Mouse (Mus musculus): ENCODE measurements around the gene Zfp963. TPM values are rescaled to one million over a fixed set of nuclear protein-coding genes. Genes with fewer than 3 reads are reported as not detected.

Gene Zfp963
- polyA plus RNA-seq (2012; rRNA removed) (9.3 and 10.0 TPM in 2 replicates), polyA plus RNA-seq (2014; fragmentation: Nextera tagmentation; extraction: Ambion mirVana) (8.2 and 8.7 TPM in 2 replicates)

DNA sequence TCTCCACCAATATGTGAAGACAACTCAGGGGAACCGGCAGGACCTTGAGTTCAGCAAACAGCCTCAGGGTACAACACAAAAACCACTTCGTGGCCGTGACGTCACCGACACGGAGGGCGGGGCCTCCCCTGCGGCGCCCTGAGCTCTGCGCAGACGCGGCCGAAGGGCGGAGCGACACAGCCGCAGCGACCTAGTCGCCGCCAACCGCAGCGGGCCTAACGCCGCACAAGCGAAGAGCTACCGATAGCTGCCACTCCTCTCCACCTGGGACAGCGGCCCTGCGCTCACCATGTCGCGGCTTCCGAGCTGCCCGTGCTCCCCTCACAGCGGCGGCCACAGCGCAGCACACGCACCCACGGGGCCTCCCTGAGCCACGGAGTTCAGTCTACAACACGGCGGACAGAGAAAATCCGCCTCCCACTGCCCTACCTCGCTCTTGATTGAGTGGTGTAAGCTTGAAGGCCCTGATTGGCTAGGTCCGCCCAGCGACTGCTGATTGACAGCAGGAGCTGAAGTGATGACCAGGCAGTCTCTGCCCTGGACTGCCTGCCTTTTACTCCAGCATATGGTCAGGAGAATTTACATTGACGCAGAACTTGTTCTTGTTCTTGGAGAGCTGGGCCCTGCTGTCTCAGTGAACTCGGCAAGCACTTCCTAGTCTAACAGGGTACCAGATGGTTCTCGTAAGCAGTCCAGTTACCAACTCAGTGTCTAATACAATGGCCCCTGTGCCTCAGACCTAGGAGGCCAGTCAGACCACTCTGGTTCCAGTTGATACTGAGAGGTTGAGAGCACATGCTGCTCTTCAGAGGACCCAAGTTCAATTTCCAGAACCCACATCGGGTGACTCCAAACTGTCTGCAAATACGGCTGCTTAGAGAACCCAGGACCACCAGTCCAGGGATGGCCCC is at the start of gene Zfp963:
TSS of gene Zfp963 (minus strand) at position 427 of the 911 bp plus-strand sequence.
- peak within 1 kb of the TSS; percentile 74 for H3K4me3 ChIP-seq (replicated peaks; ENCODE audit: low read length)
- TF ChIP-seq POLR2A (IDR thresholded peaks at IDR 0.05; ENCODE audit: borderline replicate concordance, extremely low read depth, insufficient read depth, insufficient read length): peak; percentile 98
- peaks cover 7% of the 10 kb centered on the region for H3K4me1 ChIP-seq (ENCODE audit: control insufficient read depth, insufficient read depth, low read length)
- 4% methylated on average over 45 of the region's 48 CpGs for WGBS
- DNase-seq (ENCODE audit: low spot score) (peak; percentile 95), ATAC-seq (ENCODE audit: low FRiP score, low read depth) (peak; percentile 98)
- H3K27me3 ChIP-seq (ENCODE audit: control insufficient read depth, insufficient read depth, low read length): no peaks in the 10 kb centered on the region
- H3K36me3 ChIP-seq (ENCODE audit: control insufficient read depth, insufficient read depth, low read length): peaks cover 4% of the 10 kb centered on the region
- H3K9me3 ChIP-seq (ENCODE audit: control insufficient read depth, low read length): no peaks in the 10 kb centered on the region
- H3K27ac ChIP-seq (replicated peaks; ENCODE audit: low read depth, low read length): peak within 1 kb of the TSS; percentile 99
- H3K4me2 ChIP-seq (replicated peaks; ENCODE audit: low read depth, low read length, severe bottlenecking): peak within 1 kb of the TSS; percentile 46
- H3K9ac ChIP-seq (ENCODE audit: low read depth, low read length, severe bottlenecking): peak within 1 kb of the TSS; percentile 91

- H3K36me3 ChIP-seq (ENCODE audit: control insufficient read depth, insufficient read depth, low read length): peaks cover 99% of the 10 kb centered on the region
- ATAC-seq (ENCODE audit: low FRiP score, low read depth): no peak
These were observed 49.5 kb upstream of the Zfp963 start for GRCm38 (mm10) chr8:69799261-69799660.

DNA sequence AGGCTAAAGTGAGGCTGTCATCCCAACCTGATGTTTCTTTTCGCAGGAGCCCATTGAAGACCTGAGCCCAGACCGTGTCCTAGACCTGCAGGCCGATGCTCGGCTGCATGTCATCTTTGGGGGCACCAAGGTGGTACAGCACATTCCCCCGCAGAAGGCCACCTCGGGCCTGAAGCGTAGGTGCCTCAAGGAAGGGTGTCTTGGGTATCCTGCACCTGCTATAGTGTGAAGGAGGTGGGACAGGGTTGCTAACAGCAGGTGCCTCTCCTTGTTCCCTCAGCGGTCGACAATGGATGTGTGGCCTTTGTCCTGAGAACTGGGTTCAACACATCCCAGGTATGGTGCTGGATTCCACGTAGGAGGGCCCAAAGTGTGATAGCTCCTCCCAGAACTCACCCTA is 47.9 kb upstream of the Zfp963 start:
- no peak for TF ChIP-seq POLR2A (IDR thresholded peaks at IDR 0.05; ENCODE audit: borderline replicate concordance, extremely low read depth, insufficient read depth, insufficient read length)
- ATAC-seq (ENCODE audit: low FRiP score, low read depth) (no peak), DNase-seq (ENCODE audit: low spot score) (no peak)
- Histone ChIP-seq H3K36me3 (ENCODE audit: control insufficient read depth, insufficient read depth, low read length) (peaks cover 90% of the 10 kb centered on the region), H3K9me3 (ENCODE audit: control insufficient read depth, low read length) (no peaks in the 10 kb centered on the region), H3K4me2 (replicated peaks; ENCODE audit: low read depth, low read length, severe bottlenecking) (no peak overlapping the region), H3K9ac (ENCODE audit: low read depth, low read length, severe bottlenecking) (no peak overlapping the region), H3K27ac (replicated peaks; ENCODE audit: low read depth, low read length) (no peak overlapping the region), H3K4me3 (replicated peaks; ENCODE audit: low read length) (no peak overlapping the region), H3K27me3 (ENCODE audit: control insufficient read depth, insufficient read depth, low read length) (no peaks in the 10 kb centered on the region), H3K4me1 (ENCODE audit: control insufficient read depth, insufficient read depth, low read length) (peaks cover 2% of the 10 kb centered on the region)
- WGBS: 94% methylated on average over 10 of the region's 10 CpGs

More at GRCm38 (mm10) chr8:69799261-69799660, 49.5 kb upstream of the Zfp963 start:
- Histone ChIP-seq H3K4me3 (replicated peaks; ENCODE audit: low read length) (no peak overlapping the region), H3K27ac (replicated peaks; ENCODE audit: low read depth, low read length) (no peak overlapping the region), H3K27me3 (ENCODE audit: control insufficient read depth, insufficient read depth, low read length) (no peaks in the 10 kb centered on the region), H3K9ac (ENCODE audit: low read depth, low read length, severe bottlenecking) (no peak overlapping the region), H3K4me2 (replicated peaks; ENCODE audit: low read depth, low read length, severe bottlenecking) (no peak overlapping the region), H3K9me3 (ENCODE audit: control insufficient read depth, low read length) (no peaks in the 10 kb centered on the region), H3K4me1 (ENCODE audit: control insufficient read depth, insufficient read depth, low read length) (no peaks in the 10 kb centered on the region)
- DNase-seq (ENCODE audit: low spot score): no peak
- WGBS: 91% methylated on average over 8 of the region's 8 CpGs
- no peak for TF ChIP-seq POLR2A (IDR thresholded peaks at IDR 0.05; ENCODE audit: borderline replicate concordance, extremely low read depth, insufficient read depth, insufficient read length)

GRCm38 (mm10) chr8:69796721-69797345 is 47.1 kb upstream of the Zfp963 start:
- H3K36me3 ChIP-seq (ENCODE audit: control insufficient read depth, insufficient read depth, low read length): peaks cover 81% of the 10 kb centered on the region
- ATAC-seq (ENCODE audit: low FRiP score, low read depth) (no peak), DNase-seq (ENCODE audit: low spot score) (no peak)
- H3K9me3 ChIP-seq (ENCODE audit: control insufficient read depth, low read length): no peaks in the 10 kb centered on the region
- H3K4me3 ChIP-seq (replicated peaks; ENCODE audit: low read length): no peak overlapping the region
- no peak overlapping the region for H3K9ac ChIP-seq (ENCODE audit: low read depth, low read length, severe bottlenecking)
- H3K4me2 ChIP-seq (replicated peaks; ENCODE audit: low read depth, low read length, severe bottlenecking): no peak overlapping the region
- WGBS: 96% methylated on average over 16 of the region's 16 CpGs
- no peak overlapping the region for H3K27ac ChIP-seq (replicated peaks; ENCODE audit: low read depth, low read length)
- H3K4me1 ChIP-seq (ENCODE audit: control insufficient read depth, insufficient read depth, low read length): peaks cover 10% of the 10 kb centered on the region
- TF ChIP-seq POLR2A (IDR thresholded peaks at IDR 0.05; ENCODE audit: borderline replicate concordance, extremely low read depth, insufficient read depth, insufficient read length): no peak
- H3K27me3 ChIP-seq (ENCODE audit: control insufficient read depth, insufficient read depth, low read length): no peaks in the 10 kb centered on the region

GRCm38 (mm10) chr8:69794901-69795300 is 45.1 kb upstream of the Zfp963 start:
- no peak for TF ChIP-seq POLR2A (IDR thresholded peaks at IDR 0.05; ENCODE audit: borderline replicate concordance, extremely low read depth, insufficient read depth, insufficient read length)
- DNase-seq (ENCODE audit: low spot score) (no peak), ATAC-seq (ENCODE audit: low FRiP score, low read depth) (no peak)
- Histone ChIP-seq H3K4me1 (ENCODE audit: control insufficient read depth, insufficient read depth, low read length) (peaks cover 16% of the 10 kb centered on the region), H3K27ac (replicated peaks; ENCODE audit: low read depth, low read length) (no peak overlapping the region), H3K36me3 (ENCODE audit: control insufficient read depth, insufficient read depth, low read length) (peaks cover 63% of the 10 kb centered on the region), H3K27me3 (ENCODE audit: control insufficient read depth, insufficient read depth, low read length) (no peaks in the 10 kb centered on the region), H3K9ac (ENCODE audit: low read depth, low read length, severe bottlenecking) (no peak overlapping the region), H3K9me3 (ENCODE audit: control insufficient read depth, low read length) (no peaks in the 10 kb centered on the region), H3K4me3 (replicated peaks; ENCODE audit: low read length) (no peak overlapping the region), H3K4me2 (replicated peaks; ENCODE audit: low read depth, low read length, severe bottlenecking) (no peak overlapping the region)
- 94% methylated on average over 6 of the region's 6 CpGs for WGBS
